Mouse (Mus musculus) megakaryocyte, embryonic 14.5 days (primary cell): Measurements from ENCODE around the gene Pias4.
"Not testable (repeated sequence)": the region's sequence is repeated elsewhere in the genome, so short reads cannot be mapped to it uniquely, and the experiment has no call there.

Source experiments
- FLI1 ChIP-seq: IDR thresholded peaks from 2 replicates; pipeline ENCODE4 v1.6.1; 2012; ENCODE audit warnings: low read length, inconsistent platforms, mixed read lengths
- GATA1 ChIP-seq: IDR thresholded peaks from 3 replicates; pipeline ENCODE4 v1.6.1; 2012; ENCODE audit warnings: mixed read lengths, low read length, inconsistent platforms, borderline replicate concordance

- not testable (repeated sequence) for TF ChIP-seq FLI1, GATA1
Measured at GRCm38 (mm10) chr10:81169411-81169900, 1.7 kb upstream of the Pias4 start.
